Mouse (Mus musculus) liver, adult 2 months (tissue): ENCODE data around the gene Sec14l1. TPM values are rescaled to one million over a fixed set of nuclear protein-coding genes. Genes with fewer than 3 reads are reported as not detected.
A peak's percentile ranks its signal among the peaks of the same experiment; 100 is the strongest.

Experiments used
- DNase-seq: peaks from one replicate; pipeline ENCODE4 v3.0.0-alpha.2; 2011; ENCODE audit warnings: low read depth, low spot score; ENCODE audit errors: extremely low read depth
- H3K27ac ChIP-seq: fragments of 200-500 bp; replicated peaks from 2 replicates; pipeline ENCODE4 v1.5.1; 2012; ENCODE audit warnings: low read depth, mild to moderate bottlenecking, control low read depth, inconsistent platforms, low read length; ENCODE audit not compliant: insufficient read depth
- H3K27me3 ChIP-seq: fragments of 200-500 bp; 2 replicates; pipeline ENCODE4 v1.6.1; 2012; ENCODE audit warnings: mild to moderate bottlenecking, moderate library complexity, low read length, inconsistent platforms; ENCODE audit not compliant: control insufficient read depth, insufficient read depth
- H3K36me3 ChIP-seq: fragments of 200-500 bp; 2 replicates; pipeline ENCODE4 v1.6.1; 2012; ENCODE audit warnings: low read length, inconsistent platforms; ENCODE audit not compliant: control insufficient read depth, insufficient read depth
- H3K4me1 ChIP-seq: fragments of 200-500 bp; 2 replicates; pipeline ENCODE4 v1.6.1; 2011; ENCODE audit warnings: low read length; ENCODE audit not compliant: control insufficient read depth, insufficient read depth
- H3K4me3 ChIP-seq: fragments of 200-500 bp; 2 replicates; pipeline ENCODE4 v1.5.1; 2011; ENCODE audit warnings: low read depth, mild to moderate bottlenecking, control low read depth, low read length, moderate library complexity; ENCODE audit not compliant: insufficient read depth
- H3K79me2 ChIP-seq: fragments of 200-500 bp; 2 replicates; pipeline ENCODE4 v1.6.1; 2012; ENCODE audit warnings: inconsistent platforms, mild to moderate bottlenecking, low read length, moderate library complexity; ENCODE audit not compliant: control insufficient read depth, insufficient read depth
- H3K9ac ChIP-seq: fragments of 200-500 bp; 2 replicates; pipeline ENCODE4 v1.6.1; 2012; ENCODE audit warnings: low read depth, mild to moderate bottlenecking, control low read depth, inconsistent platforms, low read length
- CTCF ChIP-seq: fragments of 200-500 bp; IDR thresholded peaks from 2 replicates; pipeline ENCODE4 v1.5.1; 2011; ENCODE audit warnings: low read depth, low read length, control low read depth
- POLR2A ChIP-seq: fragments of 200-500 bp; IDR thresholded peaks from 2 replicates; pipeline ENCODE4 v1.6.1; 2011; ENCODE audit warnings: low read length, control low read depth; ENCODE audit not compliant: insufficient read depth; ENCODE audit errors: extremely low read depth
- WGBS: fragments of 180-500 bp; shearing (Covaris S2); methylation state at CpG from one replicate; pipeline ENCODE4 v1.1.7; 2018; 5-methylcytosine and 5-hydroxymethylcytosine counted together
- polyA plus RNA-seq: library from polyadenylated mRNA; depleted of rRNA; stranded (reverse); fragments of >200 nt; gene quantifications from 2 replicates; pipeline ENCODE4 v1.2.3, GENCODE M21; 2012
- total RNA-seq: library from RNA; depleted of rRNA; stranded (reverse); fragments of >200 nt; gene quantifications from 2 replicates; pipeline ENCODE4 v1.2.3, GENCODE M21; 2014

Sec14l1 gene
- total and polyA plus RNA-seq, 2 experiments, result 4.6 to 8.2 TPM

GRCm38 (mm10) chr11:117138795-117139463 lies 24.0 kb downstream of the Sec14l1 start:
- no peak for TF ChIP-seq POLR2A
- no peak for TF ChIP-seq CTCF
- no peak for DNase-seq
- WGBS, result 74% methylated on average over 12 of the region's 12 CpGs

GRCm38 (mm10) chr11:117141376-117142001 lies 26.5 kb downstream of the Sec14l1 start:
- no peak overlapping the region for H3K4me3 ChIP-seq
- H3K79me2 ChIP-seq, result peaks cover 5% of the 10 kb centered on the region; the same call in 1 of the 2 replicates
- DNase-seq, result no peak
- H3K36me3 ChIP-seq, result peaks cover 6% of the 10 kb centered on the region; the same call in 1 of the 2 replicates
- WGBS, result 89% methylated on average over 18 of the region's 18 CpGs
- H3K27me3 ChIP-seq, result no peaks in the 10 kb centered on the region
- no peak overlapping the region for H3K27ac ChIP-seq
- no peak overlapping the region for H3K9ac ChIP-seq
- TF ChIP-seq CTCF, result no peak
- no peak for TF ChIP-seq POLR2A
- 0 out of 2 replicates have a peak, but pooled peaks cover 4% of the 10 kb centered on the region for H3K4me1 ChIP-seq

More at GRCm38 (mm10) chr11:117138795-117139463, 24.0 kb downstream of the Sec14l1 start:
- H3K9ac ChIP-seq, result no peak overlapping the region
- H3K27ac ChIP-seq, result no peak overlapping the region
- H3K4me3 ChIP-seq, result no peak overlapping the region
- peaks cover 8% of the 10 kb centered on the region; the same call in 1 of the 2 replicates for H3K79me2 ChIP-seq
- H3K4me1 ChIP-seq, result peaks cover 4% of the 10 kb centered on the region; the same call in 1 of the 2 replicates
- no peaks in the 10 kb centered on the region for H3K27me3 ChIP-seq
- H3K36me3 ChIP-seq, result 0 out of 2 replicates have a peak, but pooled peaks cover 2% of the 10 kb centered on the region

GRCm38 (mm10) chr11:117142507-117142906 lies 27.5 kb downstream of the Sec14l1 start:
- no peak overlapping the region for H3K9ac ChIP-seq
- 67% methylated on average over 4 of the region's 4 CpGs for WGBS
- TF ChIP-seq CTCF, result no peak
- no peak for TF ChIP-seq POLR2A
- no peaks in the 10 kb centered on the region; the same call in 1 of the 2 replicates for H3K79me2 ChIP-seq
- H3K27me3 ChIP-seq, result no peaks in the 10 kb centered on the region
- peak; percentile 15 for DNase-seq
- H3K36me3 ChIP-seq, result peaks cover 7% of the 10 kb centered on the region; the same call in 1 of the 2 replicates
- H3K4me1 ChIP-seq, result 0 out of 2 replicates have a peak, but pooled peaks cover 4% of the 10 kb centered on the region
- H3K27ac ChIP-seq, result no peak overlapping the region
- H3K4me3 ChIP-seq, result no peak overlapping the region

GRCm38 (mm10) chr11:117145451-117146117 lies 30.6 kb downstream of the Sec14l1 start:
- no peak for DNase-seq
- TF ChIP-seq CTCF (peak; percentile 39; the same call in 1 of the 2 replicates), POLR2A (no peak)
- H3K4me1 ChIP-seq, result no peaks in the 10 kb centered on the region
- H3K27me3 ChIP-seq, result no peaks in the 10 kb centered on the region
- no peak overlapping the region for H3K9ac ChIP-seq
- H3K27ac ChIP-seq, result no peak overlapping the region
- WGBS, result 92% methylated on average over 14 of the region's 14 CpGs
- no peaks in the 10 kb centered on the region for H3K79me2 ChIP-seq
- H3K4me3 ChIP-seq, result no peak overlapping the region
- peaks cover 12% of the 10 kb centered on the region; the same call in 1 of the 2 replicates for H3K36me3 ChIP-seq

- no peak for TF ChIP-seq POLR2A
- TF ChIP-seq CTCF, result no peak
- Histone ChIP-seq H3K79me2 (no peaks in the 10 kb centered on the region), H3K9ac (no peak overlapping the region), H3K27ac (no peak overlapping the region), H3K27me3 (no peaks in the 10 kb centered on the region), H3K4me3 (no peak overlapping the region), H3K4me1 (no peaks in the 10 kb centered on the region), H3K36me3 (peaks cover 15% of the 10 kb centered on the region; the same call in 1 of the 2 replicates)
- 87% methylated on average over 6 of the region's 6 CpGs for WGBS
- no peak for DNase-seq
These were observed 31.1 kb downstream of the Sec14l1 start for GRCm38 (mm10) chr11:117146118-117146506.
